Mouse (Mus musculus) fibroblast of lung, adult 2 months (primary cell): ENCODE measurements around the gene Krt1.

Source experiments
- DNase-seq: peaks from one replicate; pipeline ENCODE4 v3.0.0-alpha.2; 2011; ENCODE audit warnings: low read depth

Gene Krt1

GRCm38 (mm10) chr15:101850694-101851093 is at the start of gene Krt1:
Gene Krt1 (minus strand): TSS chr15:101850794.
- no peak for DNase-seq

GRCm38 (mm10) chr15:101895216-101895615 is 44.6 kb upstream of the Krt1 start:
- DNase-seq: no peak

- DNase-seq: no peak
Measured at GRCm38 (mm10) chr15:101892820-101893219, 42.2 kb upstream of the Krt1 start, which contains the start of gene Krt76. Gene Krt76 (minus strand): TSS chr15:101892920.

- DNase-seq: no peak
Measured at GRCm38 (mm10) chr15:101879776-101880175, 29.2 kb upstream of the Krt1 start.

GRCm38 (mm10) chr15:101878041-101878440 is 27.4 kb upstream of the Krt1 start:
- DNase-seq: no peak

- no peak for DNase-seq
Measured at GRCm38 (mm10) chr15:101874383-101874782, 23.8 kb upstream of the Krt1 start.

GRCm38 (mm10) chr15:101873231-101873630 is 22.6 kb upstream of the Krt1 start:
- no peak for DNase-seq

- no peak for DNase-seq
Measured at GRCm38 (mm10) chr15:101869431-101869830, 18.8 kb upstream of the Krt1 start, which contains the start of gene Krt77. Gene Krt77 (minus strand): TSS chr15:101869705.

GRCm38 (mm10) chr15:101866754-101867153 is 16.2 kb upstream of the Krt1 start:
- no peak for DNase-seq

GRCm38 (mm10) chr15:101860421-101861130 is 10.0 kb upstream of the Krt1 start:
- DNase-seq: no peak

GRCm38 (mm10) chr15:101859735-101860170 is 9.2 kb upstream of the Krt1 start:
- DNase-seq: no peak

- no peak for DNase-seq
Measured at GRCm38 (mm10) chr15:101858673-101859425, 8.3 kb upstream of the Krt1 start.

- DNase-seq: no peak
Measured at GRCm38 (mm10) chr15:101856696-101857095, 6.1 kb upstream of the Krt1 start.

GRCm38 (mm10) chr15:101855732-101856131 is 5.1 kb upstream of the Krt1 start:
- no peak for DNase-seq

GRCm38 (mm10) chr15:101854294-101854693 is 3.7 kb upstream of the Krt1 start:
- DNase-seq: no peak

- no peak for DNase-seq
Measured at GRCm38 (mm10) chr15:101852571-101852970, 2.0 kb upstream of the Krt1 start.

- no peak for DNase-seq
Measured at GRCm38 (mm10) chr15:101845971-101846403, 4.6 kb downstream of the Krt1 start.

GRCm38 (mm10) chr15:101843192-101843591 is 7.4 kb downstream of the Krt1 start:
- no peak for DNase-seq

GRCm38 (mm10) chr15:101834784-101835328 is 15.7 kb downstream of the Krt1 start:
- DNase-seq: no peak

GRCm38 (mm10) chr15:101833131-101833530 is 17.5 kb downstream of the Krt1 start:
- no peak for DNase-seq

- DNase-seq: no peak
Measured at GRCm38 (mm10) chr15:101829441-101829840, 21.2 kb downstream of the Krt1 start.

- DNase-seq: no peak
Measured at GRCm38 (mm10) chr15:101821786-101822185, 28.8 kb downstream of the Krt1 start.

GRCm38 (mm10) chr15:101817875-101818274 is 32.7 kb downstream of the Krt1 start, which contains the start of gene Krt2:
Gene Krt2 (minus strand): TSS chr15:101818169.
- DNase-seq: no peak
